Mouse (Mus musculus) thymus, adult 2 months (tissue): Measurements from ENCODE around the gene Cox17.

Source experiments
- CTCF ChIP-seq: fragments of 200-500 bp; IDR thresholded peaks from 2 replicates; pipeline ENCODE4 v1.5.1; 2012; ENCODE audit warnings: mild to moderate bottlenecking, control low read depth, low read length, moderate library complexity, borderline replicate concordance; ENCODE audit not compliant: control insufficient read depth, poor library complexity, insufficient read depth; ENCODE audit errors: extremely low read depth
- POLR2A ChIP-seq: fragments of 200-500 bp; IDR thresholded peaks from 2 replicates; pipeline ENCODE4 v1.6.1; 2012; ENCODE audit warnings: mild to moderate bottlenecking, low read length, control low read depth, moderate library complexity; ENCODE audit not compliant: control insufficient read depth, poor library complexity, insufficient read depth; ENCODE audit errors: extremely low read depth

GRCm38 (mm10) chr16:38401468-38401867, 54.7 kb downstream of the Cox17 start:
- TF ChIP-seq POLR2A (no peak), CTCF (no peak)
